Mouse (Mus musculus): ENCODE data around the gene Gm15155. TPM values are rescaled to one million over a fixed set of nuclear protein-coding genes. Genes with fewer than 3 reads are reported as not detected.
"Not testable (repeated sequence)": the region's sequence is repeated elsewhere in the genome, so short reads cannot be mapped to it uniquely, and the experiment has no call there.

Gm15155 gene
- not detected in 2 replicates for total RNA-seq (2017)

- peak; percentile 20; the same call in 1 of the 2 replicates for ATAC-seq (replicated peaks; ENCODE audit: low read depth, poor library complexity, severe bottlenecking)
Observed at GRCm38 (mm10) chrX:155624341-155624841, at the start of gene Gm15155. Gm15155 (plus strand) TSS chrX:155624741.

GRCm38 (mm10) chrX:155579791-155580190 is 44.8 kb upstream of the Gm15155 start:
- no peak for ATAC-seq (replicated peaks; ENCODE audit: low read depth, poor library complexity, severe bottlenecking)

- peak; percentile 99 for ATAC-seq (replicated peaks; ENCODE audit: low read depth, poor library complexity, severe bottlenecking)
Observed at GRCm38 (mm10) chrX:155584586-155584985, 40.0 kb upstream of the Gm15155 start.

GRCm38 (mm10) chrX:155591490-155591889 is 33.1 kb upstream of the Gm15155 start:
- ATAC-seq (replicated peaks; ENCODE audit: low read depth, poor library complexity, severe bottlenecking) = no peak

GRCm38 (mm10) chrX:155592467-155592866 is 32.1 kb upstream of the Gm15155 start:
- no peak for ATAC-seq (replicated peaks; ENCODE audit: low read depth, poor library complexity, severe bottlenecking)

- no peak for ATAC-seq (replicated peaks; ENCODE audit: low read depth, poor library complexity, severe bottlenecking)
Observed at GRCm38 (mm10) chrX:155594685-155595084, 29.9 kb upstream of the Gm15155 start.

- ATAC-seq (replicated peaks; ENCODE audit: low read depth, poor library complexity, severe bottlenecking) = no peak
Observed at GRCm38 (mm10) chrX:155596390-155596789, 28.2 kb upstream of the Gm15155 start.

- no peak for ATAC-seq (replicated peaks; ENCODE audit: low read depth, poor library complexity, severe bottlenecking)
Observed at GRCm38 (mm10) chrX:155601196-155601595, 23.3 kb upstream of the Gm15155 start.

- peak; percentile 71 for ATAC-seq (replicated peaks; ENCODE audit: low read depth, poor library complexity, severe bottlenecking)
Observed at GRCm38 (mm10) chrX:155622527-155622926, 2.0 kb upstream of the Gm15155 start.

GRCm38 (mm10) chrX:155622961-155623599 is 1.5 kb upstream of the Gm15155 start:
- no peak for ATAC-seq (replicated peaks; ENCODE audit: low read depth, poor library complexity, severe bottlenecking)

GRCm38 (mm10) chrX:155623701-155624281 is 750 bp upstream of the Gm15155 start, which contains the start of gene Ptchd1:
Ptchd1 (minus strand) TSS chrX:155623814.
- ATAC-seq (replicated peaks; ENCODE audit: low read depth, poor library complexity, severe bottlenecking) = no peak

GRCm38 (mm10) chrX:155624895-155625294 is 354 bp downstream of the Gm15155 start:
- no peak for ATAC-seq (replicated peaks; ENCODE audit: low read depth, poor library complexity, severe bottlenecking)

- ATAC-seq (replicated peaks; ENCODE audit: low read depth, poor library complexity, severe bottlenecking) = no peak
Observed at GRCm38 (mm10) chrX:155625671-155626196, 1.2 kb downstream of the Gm15155 start.

- ATAC-seq (replicated peaks; ENCODE audit: low read depth, poor library complexity, severe bottlenecking) = peak; percentile 84
Observed at GRCm38 (mm10) chrX:155643975-155644374, 19.4 kb downstream of the Gm15155 start.

- ATAC-seq (replicated peaks; ENCODE audit: low read depth, poor library complexity, severe bottlenecking) = peak; percentile 79
Observed at GRCm38 (mm10) chrX:155645975-155646374, 21.4 kb downstream of the Gm15155 start.

GRCm38 (mm10) chrX:155657971-155658370 is 33.4 kb downstream of the Gm15155 start:
- no peak for ATAC-seq (replicated peaks; ENCODE audit: low read depth, poor library complexity, severe bottlenecking)

- not testable (repeated sequence) for ATAC-seq (replicated peaks; ENCODE audit: low read depth, poor library complexity, severe bottlenecking)
Observed at GRCm38 (mm10) chrX:155690440-155690839, 65.9 kb downstream of the Gm15155 start.

- peak; percentile 63 for ATAC-seq (replicated peaks; ENCODE audit: low read depth, poor library complexity, severe bottlenecking)
Observed at GRCm38 (mm10) chrX:155724157-155724556, 99.6 kb downstream of the Gm15155 start.

GRCm38 (mm10) chrX:155728387-155728786 is 103.8 kb downstream of the Gm15155 start:
- ATAC-seq (replicated peaks; ENCODE audit: low read depth, poor library complexity, severe bottlenecking) = peak; percentile 90

GRCm38 (mm10) chrX:155888118-155888517 is 263.6 kb downstream of the Gm15155 start:
- no peak for ATAC-seq (replicated peaks; ENCODE audit: low read depth, poor library complexity, severe bottlenecking)

- ATAC-seq (replicated peaks; ENCODE audit: low read depth, poor library complexity, severe bottlenecking) = no peak
Observed at GRCm38 (mm10) chrX:155900040-155900439, 275.5 kb downstream of the Gm15155 start.
